Mouse (Mus musculus) embryonic fibroblast, embryonic 13.5 days (primary cell): Measurements from ENCODE around the gene Kazald1.

Experiments
- CTCF ChIP-seq: IDR thresholded peaks from 2 replicates; pipeline ENCODE4 v1.5.1; 2011; ENCODE audit warnings: mild to moderate bottlenecking, control low read depth, low read length, moderate library complexity, borderline replicate concordance; ENCODE audit not compliant: insufficient read depth
- POLR2A ChIP-seq: IDR thresholded peaks from 2 replicates; pipeline ENCODE4 v1.6.1; 2011; ENCODE audit warnings: low read depth, mild to moderate bottlenecking, control low read depth, low read length, moderate library complexity

- TF ChIP-seq CTCF = no peak
- TF ChIP-seq POLR2A = no peak
These were observed 39.7 kb downstream of the Kazald1 start for GRCm38 (mm10) chr19:45114772-45115171.
